Mouse (Mus musculus) bone marrow, adult 2 months (tissue): ENCODE data around the gene Dolk.

Experiments
- CTCF ChIP-seq: fragments of 200-500 bp; IDR thresholded peaks from 2 replicates; pipeline ENCODE4 v1.5.1; 2011; ENCODE audit warnings: low read length, control low read depth; ENCODE audit not compliant: control insufficient read depth, insufficient read depth
- POLR2A ChIP-seq: fragments of 200-500 bp; IDR thresholded peaks from 2 replicates; pipeline ENCODE4 v1.6.1; 2011; ENCODE audit warnings: low read depth, mild to moderate bottlenecking, control low read depth, low read length, borderline replicate concordance; ENCODE audit not compliant: control insufficient read depth

DNA sequence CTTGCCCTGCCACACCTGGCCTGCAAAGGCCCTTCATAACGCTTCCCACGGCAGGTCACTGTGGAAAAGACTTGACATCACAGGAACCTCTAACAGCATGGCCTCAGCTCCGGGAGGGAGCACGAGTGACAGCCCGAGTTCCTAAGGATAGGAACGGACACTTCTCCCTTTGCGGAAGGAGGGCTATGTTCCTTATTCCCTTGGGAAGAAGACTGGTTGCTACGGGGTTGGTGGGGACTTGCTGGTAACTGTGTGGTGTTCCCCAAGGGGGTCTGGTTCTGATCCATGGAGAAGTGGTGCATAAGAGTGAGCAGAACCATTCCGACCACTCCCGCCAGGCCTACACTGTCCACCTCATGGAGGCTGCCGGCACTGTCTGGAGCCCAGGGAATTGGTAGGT, 5.4 kb downstream of the Dolk start, which contains the start of gene Gm28038:
- no peak for TF ChIP-seq CTCF
- TF ChIP-seq POLR2A: no peak
